In genomic region chr8:102515748-102516147, GRCm38 (mm10) we compare ENCODE assay signal across 13 mouse cellular contexts.
A peak's percentile ranks its signal among the peaks of the same experiment; 100 is the strongest.
DNase-seq lines count a peak whose midpoint lies in the region; ATAC-seq and TF ChIP-seq lines count a peak whose summit lies in the region.
"Had no signal": no experiment of that assay in that cellular context is flagged by ENCODE, and none has a peak within 500 bp of the region (broad histone marks: within the 10 kb centered on the region; RNA-seq: fewer than 3 reads in every experiment).

No protein-coding gene starts in this region.

- no peaks in the 10 kb centered on the region for H3K9me3 ChIP-seq in heart, postnatal 0 days (replicated peaks; ENCODE audit: control insufficient read depth, low read length)
- H3K9me3 ChIP-seq: midbrain, embryonic 10.5 days had no signal

- ATAC-seq in heart, postnatal 0 days (ENCODE audit: insufficient read depth, low read depth): no peak
- ATAC-seq: activated CD4-positive, CD25-positive, alpha-beta regulatory T cell, adult 4 months had no signal

- no peak for TF ChIP-seq EP300 in heart, postnatal 0 days (IDR thresholded peaks at IDR 0.05; ENCODE audit: low read depth)

- no peaks in the 10 kb centered on the region for H3K4me1 ChIP-seq in heart, postnatal 0 days (ENCODE audit: control insufficient read depth, insufficient read depth)

- no peaks in the 10 kb centered on the region for H3K27me3 ChIP-seq in heart, postnatal 0 days (ENCODE audit: control insufficient read depth, insufficient read depth, low read length)

- peak; percentile 1 to 5 for DNase-seq in adrenal gland, postnatal 36 days
- no peak for DNase-seq in adrenal gland, postnatal 4 days (ENCODE audit: low spot score in 2 of 2)
- DNase-seq in heart, postnatal 0 days (ENCODE audit: low spot score): no peak
- DNase-seq in heart, postnatal 25 days (ENCODE audit: low spot score): no peak
- peak in 1 of 2 experiments; percentile 13 for DNase-seq in layer of hippocampus, adult 2 months (ENCODE audit: low spot score in 2 of 2)
- DNase-seq in layer of hippocampus, adult 9-11 months: no peak
- DNase-seq in 416B (ENCODE audit: low read depth): peak; percentile 15
- no peak for DNase-seq in right cerebral cortex, adult 18-20 months
- DNase-seq: gastrocnemius, postnatal 36 days; kidney, adult 9 months had no signal

- no peaks in the 10 kb centered on the region for H3K36me3 ChIP-seq in heart, postnatal 0 days (replicated peaks; ENCODE audit: control insufficient read depth, insufficient read depth, low read length)
- H3K36me3 ChIP-seq: midbrain, embryonic 10.5 days had no signal

- TF ChIP-seq CTCF in heart, postnatal 0 days (IDR thresholded peaks at IDR 0.05; ENCODE audit: low read depth): peak; percentile 43
- TF ChIP-seq CTCF in layer of hippocampus, adult 2 months (conservative IDR thresholded peaks at IDR 0.05): peak; percentile 68

- H3K9ac ChIP-seq in heart, postnatal 0 days (replicated peaks; ENCODE audit: low read depth, low read length): no peak overlapping the region
- H3K9ac ChIP-seq: liver, embryonic 14.5 days had no signal

- no peak overlapping the region for H3K4me3 ChIP-seq in heart, postnatal 0 days (ENCODE audit: low read depth, low read length)
- H3K4me3 ChIP-seq in layer of hippocampus, adult 2 months: no peak overlapping the region
- H3K4me3 ChIP-seq: midbrain, embryonic 10.5 days had no signal

- H3K4me2 ChIP-seq in heart, postnatal 0 days (ENCODE audit: low read depth, low read length): no peak overlapping the region

- H3K27ac ChIP-seq in heart, postnatal 0 days (ENCODE audit: low read depth): no peak overlapping the region
- H3K27ac ChIP-seq in layer of hippocampus, adult 2 months: no peak overlapping the region
- H3K27ac ChIP-seq: liver, embryonic 14.5 days; midbrain, embryonic 10.5 days had no signal

- intact Hi-C loops in heart, postnatal 25 days (cut with DNase I): loop anchor here (2.0 kb wide), 1 partner anchor 269 kb away; the partner anchor contains the start of gene Cdh11

Comparison
In these comparisons a context has a peak if more than half of its experiments do, and no peak if none do; other contexts are left out.
1. DNase-seq: peak in adrenal gland, postnatal 36 days (2 of 2) and 416B (single experiment); none in adrenal gland, postnatal 4 days (0 of 2), heart, postnatal 0 days (single experiment), heart, postnatal 25 days (single experiment), layer of hippocampus, adult 9-11 months (single experiment) and right cerebral cortex, adult 18-20 months (single experiment).